34 mouse cellular contexts compared by ENCODE assay signal in genomic region chr7:30965677-30966076, GRCm38 (mm10). TPM values are rescaled to one million over a fixed set of nuclear protein-coding genes. Genes with fewer than 3 reads are reported as not detected.
"Had no signal": no experiment of that assay in that cellular context is flagged by ENCODE, and none has a peak within 500 bp of the region (broad histone marks: within the 10 kb centered on the region; RNA-seq: fewer than 3 reads in every experiment).

No protein-coding gene starts in this region.

- H3K4me3 ChIP-seq: gastrocnemius, adult 2 months; heart, adult 2 months; hindbrain, embryonic 10.5 days; intestine, embryonic 15.5 days; layer of hippocampus, adult 2 months; left cerebral cortex, adult 2 months; limb, embryonic 13.5 days; limb, embryonic 15.5 days had no signal

- DNase-seq: gastrocnemius, adult 2 months; gastrocnemius, postnatal 10 days; gastrocnemius, postnatal 25 days; heart, adult 2 months; heart, postnatal 10 days; heart, postnatal 4 days; kidney, adult 18-20 months; kidney, adult 8-10 months; kidney, postnatal 10 days; kidney, postnatal 4 days had no signal

- H3K4me1 ChIP-seq: intestine, embryonic 15.5 days had no signal

- ATAC-seq: hindbrain, embryonic 16.5 days; inflammation-experienced regulatory T-cells, adult 6 months; intestine, embryonic 15.5 days; intestine, postnatal 0 days had no signal

- H3K4me2 ChIP-seq: heart, embryonic 11.5 days; hindbrain, embryonic 14.5 days; intestine, embryonic 15.5 days; limb, embryonic 13.5 days; limb, embryonic 15.5 days; liver, embryonic 11.5 days had no signal

- H3K9me3 ChIP-seq: hindbrain, embryonic 10.5 days; intestine, embryonic 15.5 days; limb, embryonic 13.5 days; limb, embryonic 15.5 days had no signal

- H3K9ac ChIP-seq: hindbrain, embryonic 14.5 days; intestine, embryonic 15.5 days; limb, embryonic 13.5 days; limb, embryonic 15.5 days had no signal

- H3K36me3 ChIP-seq: intestine, embryonic 15.5 days; limb, embryonic 15.5 days had no signal

- H3K27ac ChIP-seq: gastrocnemius, adult 2 months; heart, adult 2 months; hindbrain, embryonic 10.5 days; hindbrain, embryonic 14.5 days; intestine, embryonic 15.5 days; layer of hippocampus, adult 2 months; left cerebral cortex, adult 2 months; limb, embryonic 13.5 days; limb, embryonic 15.5 days had no signal

- H3K27me3 ChIP-seq: intestine, embryonic 15.5 days; limb, embryonic 13.5 days; limb, embryonic 15.5 days had no signal

RNA-seq across cellular contexts. Expression of gene Fam187b, which starts 7.9 kb away (rescaled TPM):
- total RNA-seq: gastrocnemius, adult 2 months; gastrocnemius, postnatal 25 days; granulocyte monocyte progenitor cell, adult 5-6 weeks; heart, adult 2 months; layer of hippocampus, adult 2 months; left cerebral cortex, postnatal 36 days had no signal

RNA-seq across cellular contexts. Expression of gene Hamp, which starts 21.8 kb away (rescaled TPM):
- total RNA-seq: gastrocnemius, adult 2 months; gastrocnemius, postnatal 10 days; gastrocnemius, postnatal 25 days; granulocyte monocyte progenitor cell, adult 5-6 weeks; layer of hippocampus, adult 2 months; layer of hippocampus, postnatal 10 days; layer of hippocampus, postnatal 25 days; left cerebral cortex, adult 2 months; left cerebral cortex, postnatal 14 days; left cerebral cortex, postnatal 36 days had no signal
- polyA plus RNA-seq: frontal cortex, adult 2 months; heart, embryonic 11.5 days; heart, embryonic 14.5 days; heart, embryonic 16.5 days; hindbrain, embryonic 10.5 days; hindbrain, embryonic 14.5 days; hindbrain, embryonic 16.5 days; inflammation-experienced regulatory T-cells, adult 6 months; intestine, postnatal 0 days; kidney, embryonic 14.5 days; kidney, embryonic 16.5 days; limb, embryonic 11.5 days; limb, embryonic 13.5 days; limb, embryonic 15.5 days; liver, embryonic 11.5 days had no signal

RNA-seq across cellular contexts. Expression of gene Hamp2, which starts 41.2 kb away (rescaled TPM):
- total RNA-seq: gastrocnemius, adult 2 months; gastrocnemius, postnatal 10 days; gastrocnemius, postnatal 25 days; gastrocnemius, postnatal 4 days; granulocyte monocyte progenitor cell, adult 5-6 weeks; layer of hippocampus, adult 2 months; layer of hippocampus, postnatal 10 days; layer of hippocampus, postnatal 25 days; left cerebral cortex, adult 2 months; left cerebral cortex, postnatal 14 days; left cerebral cortex, postnatal 36 days had no signal
- polyA plus RNA-seq: frontal cortex, adult 2 months; heart, embryonic 11.5 days; heart, embryonic 14.5 days; heart, embryonic 16.5 days; hindbrain, embryonic 10.5 days; hindbrain, embryonic 14.5 days; inflammation-experienced regulatory T-cells, adult 6 months; intestine, embryonic 15.5 days; intestine, postnatal 0 days; kidney, embryonic 14.5 days; kidney, embryonic 16.5 days; limb, embryonic 11.5 days; limb, embryonic 13.5 days; limb, embryonic 15.5 days; liver, embryonic 11.5 days had no signal
